Mouse (Mus musculus) heart, embryonic 13.5 days (tissue): ENCODE results near the gene Pp2d1. TPM values are rescaled to one million over a fixed set of nuclear protein-coding genes. Genes with fewer than 3 reads are reported as not detected.

Experiments
- ATAC-seq: fragments of 200-750 bp; cut with Nextera tagmentation; 2 replicates; pipeline ENCODE4 v1.8.0; 2017; ENCODE audit warnings: moderate TSS enrichment; ENCODE audit not compliant: insufficient number of reproducible peaks, low FRiP score, low TSS enrichment; ENCODE audit errors: extremely low read depth
- H3K27ac ChIP-seq: fragments of 300-500 bp; sonication (generic); replicated peaks from 2 replicates; pipeline ENCODE4 v1.5.1; 2015; ENCODE audit warnings: moderate library complexity, mild to moderate bottlenecking, inconsistent platforms
- H3K27me3 ChIP-seq: fragments of 300-500 bp; sonication (generic); replicated peaks from 2 replicates; pipeline ENCODE4 v1.6.1; 2015; ENCODE audit warnings: mild to moderate bottlenecking, inconsistent platforms
- H3K36me3 ChIP-seq: fragments of 300-500 bp; sonication (generic); 2 replicates; pipeline ENCODE4 v1.6.1; 2015; ENCODE audit warnings: mild to moderate bottlenecking, inconsistent platforms
- H3K4me1 ChIP-seq: fragments of 300-500 bp; sonication (generic); 2 replicates; pipeline ENCODE4 v1.6.1; 2015; ENCODE audit warnings: inconsistent platforms
- H3K4me2 ChIP-seq: fragments of 300-500 bp; sonication (generic); 2 replicates; pipeline ENCODE4 v1.6.1; 2015; ENCODE audit warnings: inconsistent platforms, mild to moderate bottlenecking, moderate library complexity
- H3K4me3 ChIP-seq: fragments of 300-500 bp; sonication (generic); 2 replicates; pipeline ENCODE4 v1.5.1; 2015; ENCODE audit warnings: moderate library complexity, mild to moderate bottlenecking, inconsistent platforms
- H3K9ac ChIP-seq: fragments of 300-500 bp; sonication (generic); 2 replicates; pipeline ENCODE4 v1.6.1; 2015; ENCODE audit warnings: inconsistent platforms, mild to moderate bottlenecking, moderate library complexity
- H3K9me3 ChIP-seq: fragments of 300-500 bp; sonication (generic); 2 replicates; pipeline ENCODE4 v1.6.1; 2016; ENCODE audit warnings: inconsistent platforms
- WGBS: fragments of 180-500 bp; shearing (Covaris S2); methylation state at CpG from one replicate; pipeline ENCODE4 v1.1.7; 2015; ENCODE audit warnings: mixed read lengths; 5-methylcytosine and 5-hydroxymethylcytosine counted together
- polyA plus RNA-seq: library from polyadenylated mRNA; unstranded; fragments of >200 nt; fragmentation: Nextera tagmentation; extraction: Ambion mirVana; gene quantifications from 2 replicates; pipeline ENCODE4 v1.2.1, GENCODE M21; 2015

Gene Pp2d1
- polyA plus RNA-seq, 1 experiment from 2014 or later, result 0.25 TPM

GRCm38 (mm10) chr17:53532425-53532824 is 6.8 kb downstream of the Pp2d1 start:
- Histone ChIP-seq H3K4me3 (no peak overlapping the region), H3K27me3 (no peaks in the 10 kb centered on the region), H3K9ac (no peak overlapping the region), H3K4me2 (no peak overlapping the region), H3K36me3 (no peaks in the 10 kb centered on the region), H3K4me1 (peaks cover 16% of the 10 kb centered on the region), H3K9me3 (no peaks in the 10 kb centered on the region), H3K27ac (no peak overlapping the region)
- ATAC-seq, result no peak
- 28% methylated on average over 2 of the region's 2 CpGs for WGBS

DNA sequence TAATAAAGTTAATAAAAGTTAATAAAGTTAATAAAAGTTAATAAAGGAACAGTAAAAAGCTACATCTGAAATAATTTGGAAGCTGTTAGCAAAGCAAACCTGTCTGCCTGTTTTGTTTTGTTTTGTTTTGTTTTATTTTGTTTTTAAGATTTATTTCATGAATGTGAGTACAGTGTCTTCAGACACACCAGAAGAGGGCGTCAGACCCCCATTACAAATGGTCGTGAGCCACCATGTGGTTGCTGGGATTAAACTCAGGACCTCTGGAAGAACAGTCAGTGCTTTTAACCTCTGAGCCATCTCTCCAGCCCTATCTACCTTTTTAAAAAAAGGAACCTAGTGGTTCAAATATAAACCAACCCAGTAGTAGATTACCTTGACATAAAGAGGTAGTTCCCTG is 8.1 kb downstream of the Pp2d1 start:
- H3K27me3 ChIP-seq, result no peaks in the 10 kb centered on the region
- H3K36me3 ChIP-seq, result no peaks in the 10 kb centered on the region
- WGBS, result 40% methylated on average over 2 of the region's 2 CpGs
- H3K4me1 ChIP-seq, result peaks cover 16% of the 10 kb centered on the region
- no peak overlapping the region for H3K27ac ChIP-seq
- no peak for ATAC-seq
- H3K4me3 ChIP-seq, result no peak overlapping the region
- H3K9ac ChIP-seq, result no peak overlapping the region
- no peaks in the 10 kb centered on the region for H3K9me3 ChIP-seq
- H3K4me2 ChIP-seq, result no peak overlapping the region

DNA sequence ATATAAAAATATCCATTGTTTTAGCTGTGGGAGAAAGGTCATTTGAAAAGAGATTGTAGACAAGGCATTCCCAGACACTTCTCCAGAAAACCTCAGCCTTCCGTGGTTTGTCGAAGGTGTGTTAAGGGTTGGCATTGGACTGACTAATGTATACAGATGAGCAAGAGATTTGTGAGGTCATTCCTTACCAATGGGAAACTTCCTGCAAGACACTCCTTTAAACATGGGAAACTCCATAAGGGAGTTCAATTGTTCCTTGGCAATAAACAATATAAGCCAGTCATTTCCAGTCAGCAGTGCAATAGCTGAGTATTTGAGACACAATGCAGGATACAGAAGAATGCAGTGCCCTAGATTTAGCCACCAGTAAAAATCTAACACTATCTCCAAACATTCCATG is 11.2 kb downstream of the Pp2d1 start:
- no peak overlapping the region for H3K9ac ChIP-seq
- ATAC-seq, result no peak

GRCm38 (mm10) chr17:53520509-53520908 is 18.7 kb downstream of the Pp2d1 start:
- H3K27ac ChIP-seq, result no peak overlapping the region
- no peak overlapping the region for H3K4me2 ChIP-seq
- H3K4me3 ChIP-seq, result no peak overlapping the region
- H3K27me3 ChIP-seq, result no peaks in the 10 kb centered on the region
- no peak overlapping the region for H3K9ac ChIP-seq
- peaks cover 9% of the 10 kb centered on the region for H3K36me3 ChIP-seq
- no peak for ATAC-seq
- H3K4me1 ChIP-seq, result no peaks in the 10 kb centered on the region
- no peaks in the 10 kb centered on the region for H3K9me3 ChIP-seq

More for the DNA sequence above, 11.2 kb downstream of the Pp2d1 start:
- Histone ChIP-seq H3K9me3 (no peaks in the 10 kb centered on the region), H3K4me2 (no peak overlapping the region), H3K4me1 (peaks cover 16% of the 10 kb centered on the region), H3K27ac (peak overlapping the region; percentile 58; the same call in 1 of the 2 replicates), H3K27me3 (no peaks in the 10 kb centered on the region), H3K36me3 (no peaks in the 10 kb centered on the region), H3K4me3 (no peak overlapping the region)
- WGBS, result 69% methylated on average over 2 of the region's 2 CpGs

- no peak overlapping the region for H3K9ac ChIP-seq
- H3K27me3 ChIP-seq, result no peaks in the 10 kb centered on the region
- no peak overlapping the region for H3K4me3 ChIP-seq
- no peak for ATAC-seq
- H3K4me1 ChIP-seq, result peaks cover under 1% of the 10 kb centered on the region; the same call in 1 of the 2 replicates
- peaks cover 16% of the 10 kb centered on the region for H3K36me3 ChIP-seq
- no peak overlapping the region for H3K4me2 ChIP-seq
- H3K27ac ChIP-seq, result no peak overlapping the region
- H3K9me3 ChIP-seq, result no peaks in the 10 kb centered on the region
Measured at GRCm38 (mm10) chr17:53519364-53519763, 19.9 kb downstream of the Pp2d1 start.

GRCm38 (mm10) chr17:53512311-53512951 is 26.8 kb downstream of the Pp2d1 start:
- H3K4me1 ChIP-seq, result peaks cover 5% of the 10 kb centered on the region; the same call in 1 of the 2 replicates
- no peak overlapping the region for H3K9ac ChIP-seq
- ATAC-seq, result no peak
- no peak overlapping the region for H3K4me2 ChIP-seq
- peaks cover 16% of the 10 kb centered on the region for H3K36me3 ChIP-seq
- 80% methylated on average over 2 of the region's 2 CpGs for WGBS
- no peak overlapping the region for H3K27ac ChIP-seq
- H3K4me3 ChIP-seq, result no peak overlapping the region
- H3K27me3 ChIP-seq, result no peaks in the 10 kb centered on the region
- H3K9me3 ChIP-seq, result no peaks in the 10 kb centered on the region

- Histone ChIP-seq H3K27ac (no peak overlapping the region), H3K4me3 (no peak overlapping the region), H3K9me3 (no peaks in the 10 kb centered on the region), H3K36me3 (peaks cover 77% of the 10 kb centered on the region), H3K27me3 (no peaks in the 10 kb centered on the region), H3K4me2 (no peak overlapping the region), H3K4me1 (no peaks in the 10 kb centered on the region), H3K9ac (no peak overlapping the region)
- WGBS, result 90% methylated on average over 2 of the region's 2 CpGs
- no peak for ATAC-seq
Measured at GRCm38 (mm10) chr17:53502966-53503365, 36.3 kb downstream of the Pp2d1 start.

DNA sequence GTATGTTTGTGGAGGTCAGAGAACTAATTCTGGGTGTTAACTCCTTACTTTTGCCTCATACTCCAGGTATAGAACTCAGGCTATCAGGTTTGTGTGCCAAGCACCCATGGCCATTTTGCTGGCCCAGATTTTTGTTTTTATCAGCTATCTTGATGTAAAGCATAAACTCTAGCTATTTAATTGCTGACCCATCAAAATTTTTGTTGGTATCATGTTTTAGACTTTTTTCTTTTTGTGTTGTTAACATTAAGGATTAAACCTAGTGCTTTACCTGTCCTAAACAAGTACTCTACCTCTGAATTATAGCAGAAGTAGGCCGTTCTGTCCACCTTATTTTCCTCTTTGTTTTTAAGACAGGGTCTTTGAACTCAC is 50.3 kb downstream of the Pp2d1 start:
- H3K9ac ChIP-seq, result no peak overlapping the region
- no peaks in the 10 kb centered on the region for H3K27me3 ChIP-seq
- WGBS, result 90% methylated on average over 1 of the region's 1 CpGs
- peaks cover 3% of the 10 kb centered on the region; the same call in 1 of the 2 replicates for H3K4me1 ChIP-seq
- peaks cover 84% of the 10 kb centered on the region for H3K36me3 ChIP-seq
- H3K9me3 ChIP-seq, result no peaks in the 10 kb centered on the region
- no peak overlapping the region for H3K4me2 ChIP-seq
- no peak for ATAC-seq
- no peak overlapping the region for H3K4me3 ChIP-seq
- H3K27ac ChIP-seq, result no peak overlapping the region

DNA sequence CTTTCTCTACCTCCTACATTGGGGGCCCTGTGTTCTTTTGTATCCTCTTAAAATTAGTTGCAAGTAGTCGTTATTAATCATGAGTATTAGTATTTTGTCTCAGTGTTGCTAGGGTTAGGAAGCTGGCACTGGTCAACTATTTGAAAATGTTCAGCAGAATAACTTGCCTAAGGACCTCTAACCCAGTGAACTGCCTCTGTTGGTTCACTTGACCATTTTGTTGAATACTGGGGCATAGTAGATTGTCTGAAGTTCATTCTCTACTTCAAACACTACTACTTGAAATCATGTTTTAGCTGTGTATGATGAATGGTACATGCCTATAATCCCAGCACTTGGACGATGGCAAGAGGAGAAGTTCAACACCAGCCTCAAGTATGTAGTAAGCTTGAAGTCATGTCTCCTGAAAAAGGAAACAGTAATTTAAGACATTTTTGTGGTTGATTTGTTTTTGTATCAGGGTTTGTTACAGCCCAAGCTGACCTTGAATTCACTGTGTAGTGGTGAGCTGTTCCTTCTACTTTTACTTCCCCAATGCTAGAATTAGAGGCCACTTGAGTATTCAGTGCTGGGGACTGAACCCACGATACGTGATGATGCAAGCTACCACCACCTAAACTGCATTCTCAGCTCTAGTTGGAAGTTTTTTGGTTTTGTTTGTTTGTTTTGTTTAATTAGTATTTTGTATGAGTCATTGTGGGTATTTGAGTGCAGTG is 50.8 kb downstream of the Pp2d1 start:
- H3K4me3 ChIP-seq, result no peak overlapping the region
- WGBS, result 87% methylated on average over 4 of the region's 4 CpGs
- no peak; the same call in 1 of the 2 replicates for ATAC-seq

GRCm38 (mm10) chr17:53480433-53480832 is 58.8 kb downstream of the Pp2d1 start:
- Histone ChIP-seq H3K36me3 (peaks cover 16% of the 10 kb centered on the region), H3K9me3 (no peaks in the 10 kb centered on the region), H3K27me3 (no peaks in the 10 kb centered on the region), H3K9ac (peak overlapping the region; percentile 99), H3K27ac (peak overlapping the region; percentile 100; the same call in 1 of the 2 replicates), H3K4me2 (peak overlapping the region; percentile 75), H3K4me1 (peaks cover 40% of the 10 kb centered on the region), H3K4me3 (peak overlapping the region; percentile 98)
- WGBS, result 45% methylated on average over 7 of the region's 7 CpGs
- no peak for ATAC-seq

More for the DNA sequence above, 50.8 kb downstream of the Pp2d1 start:
- H3K27ac ChIP-seq, result no peak overlapping the region
- H3K36me3 ChIP-seq, result peaks cover 82% of the 10 kb centered on the region
- peaks cover 3% of the 10 kb centered on the region; the same call in 1 of the 2 replicates for H3K4me1 ChIP-seq
- H3K9me3 ChIP-seq, result no peaks in the 10 kb centered on the region
- no peaks in the 10 kb centered on the region for H3K27me3 ChIP-seq
- no peak overlapping the region for H3K9ac ChIP-seq
- no peak overlapping the region for H3K4me2 ChIP-seq

DNA sequence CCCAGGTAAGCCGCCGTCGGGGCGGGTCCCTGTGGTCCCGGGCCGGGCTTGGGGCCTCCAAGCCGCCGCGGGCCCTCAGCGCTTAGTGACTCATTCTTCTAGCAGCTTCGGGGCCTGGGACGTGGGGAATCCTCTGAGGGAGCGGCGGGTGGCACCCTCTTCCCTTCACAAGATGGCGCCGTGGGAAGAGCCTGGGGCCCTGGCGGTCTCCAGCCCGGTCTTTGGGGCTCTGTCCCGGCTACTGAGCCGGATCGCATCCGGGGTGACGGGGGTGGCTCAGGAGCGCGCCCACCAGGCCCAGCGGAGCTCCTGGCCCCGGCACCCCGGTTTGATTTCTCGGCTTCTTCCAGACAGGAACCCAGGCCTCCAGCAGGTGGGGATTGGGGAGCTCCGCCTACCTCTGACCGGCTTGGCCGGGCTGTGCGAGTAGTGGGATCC is 59.6 kb downstream of the Pp2d1 start:
- Histone ChIP-seq H3K4me1 (peaks cover 37% of the 10 kb centered on the region), H3K4me2 (peak overlapping the region; percentile 75), H3K27ac (peak overlapping the region; percentile 100), H3K4me3 (peak overlapping the region; percentile 98), H3K9me3 (no peaks in the 10 kb centered on the region), H3K27me3 (no peaks in the 10 kb centered on the region), H3K36me3 (peaks cover 9% of the 10 kb centered on the region), H3K9ac (peak overlapping the region; percentile 99)
- no peak; the same call in 1 of the 2 replicates for ATAC-seq
- WGBS, result under 1% methylated on average over 31 of the region's 33 CpGs
